Mouse (Mus musculus): Measurements from ENCODE around the gene Wee1. TPM values are rescaled to one million over a fixed set of nuclear protein-coding genes. Genes with fewer than 3 reads are reported as not detected.
"Not testable (repeated sequence)": the region's sequence is repeated elsewhere in the genome, so short reads cannot be mapped to it uniquely, and the experiment has no call there.

Gene Wee1
- 5.8 and 7.6 TPM in 2 replicates for polyA plus RNA-seq (2012; rRNA removed)

DNA sequence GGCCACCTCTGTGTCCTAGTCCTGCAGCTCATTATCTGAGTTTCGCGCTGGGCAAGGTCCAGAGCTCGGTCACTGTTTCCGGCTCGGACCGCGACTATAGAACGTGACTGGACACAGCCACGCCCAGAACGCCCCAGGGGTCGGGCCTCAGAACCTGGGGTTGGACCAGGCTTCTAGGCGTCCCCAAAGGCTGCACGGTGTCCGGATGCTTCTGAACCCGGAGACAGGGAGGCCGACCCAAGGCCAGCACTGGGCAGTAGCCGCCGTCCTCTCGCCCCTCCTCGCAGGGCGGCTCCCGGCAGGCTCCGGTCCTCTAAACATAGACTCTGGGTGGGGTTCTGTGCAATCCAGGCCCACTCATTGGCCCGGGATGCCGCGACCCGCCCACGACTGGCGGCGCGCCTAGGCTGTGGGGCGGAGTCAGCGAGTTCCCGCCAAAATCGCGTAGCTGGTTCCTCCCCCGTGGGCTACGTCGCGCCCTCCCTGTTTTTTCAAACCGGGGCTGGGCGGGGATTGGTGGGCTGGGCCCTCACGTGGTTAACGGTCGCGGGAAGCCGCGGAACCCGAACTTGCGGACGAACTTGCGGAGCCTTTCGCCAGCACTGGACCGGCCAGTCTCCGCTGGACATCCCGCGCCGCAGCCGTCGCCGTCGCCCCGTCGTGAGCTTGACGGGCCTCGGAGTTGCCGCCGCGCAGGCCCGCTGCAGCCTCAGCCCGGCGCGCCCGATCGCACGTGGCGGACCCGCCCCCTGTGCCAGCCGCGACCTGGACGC lies at the start of gene Wee1:
Gene Wee1, plus strand, starts transcription at position 531 of the 773 bp plus-strand sequence.
- DNase-seq (ENCODE audit: low read depth) = no peak

DNA sequence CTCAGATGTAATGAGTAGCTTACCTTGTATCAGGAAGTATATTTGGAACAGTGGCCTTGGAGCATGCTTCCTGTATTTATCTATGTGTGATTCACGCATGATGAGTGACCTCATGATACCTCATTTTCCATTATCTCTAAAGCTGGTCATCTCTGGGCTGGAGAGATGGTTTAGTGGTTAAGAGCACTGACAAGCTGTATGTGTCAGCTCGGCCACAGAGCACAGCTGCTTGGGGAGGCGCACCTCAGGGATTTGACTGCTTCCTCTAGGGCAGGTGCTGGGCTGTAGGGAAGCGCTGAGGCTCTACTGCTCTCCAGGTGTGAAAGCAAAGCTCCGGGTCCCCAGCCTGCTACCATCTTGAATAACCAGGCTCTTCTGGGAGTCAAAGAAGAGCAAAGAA lies 43.7 kb upstream of the Wee1 start:
- no peak for DNase-seq (ENCODE audit: low read depth)

DNA sequence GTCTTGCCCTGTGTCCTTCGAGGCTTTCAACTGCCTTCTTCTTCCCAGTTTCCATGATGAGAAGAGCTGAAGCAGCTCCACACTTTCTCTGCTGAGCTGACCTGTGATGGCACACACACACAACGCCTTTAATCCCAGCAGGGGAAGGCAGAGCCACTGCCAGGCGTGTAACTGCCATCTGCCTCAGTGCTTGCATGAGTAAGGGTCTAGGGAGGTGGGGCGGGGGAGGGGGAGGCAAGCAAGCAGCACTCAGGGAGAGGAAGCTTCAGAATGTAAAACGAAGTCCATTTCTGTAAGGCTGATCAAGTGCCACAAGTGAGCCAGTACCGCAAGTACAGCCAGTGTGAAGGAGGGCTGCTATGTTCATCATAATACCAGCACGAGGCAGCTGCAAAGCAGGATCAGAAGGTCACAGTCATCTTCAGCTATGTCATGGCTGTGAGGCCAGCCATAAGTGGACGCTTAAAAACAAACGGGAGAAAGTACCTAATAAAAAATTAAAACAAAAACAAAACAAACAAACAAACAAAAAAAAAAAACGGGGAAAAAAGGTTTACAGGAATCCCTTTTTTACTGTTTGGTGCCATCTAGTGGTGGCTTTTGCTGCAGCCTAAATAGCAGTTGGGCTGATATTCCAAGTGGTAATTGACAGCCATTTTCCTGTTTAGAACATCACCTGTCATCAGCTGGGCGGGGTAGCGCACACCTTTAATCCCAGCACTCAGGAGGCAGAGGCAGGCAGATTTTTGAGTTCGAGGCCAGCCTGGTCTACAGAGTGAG lies 38.3 kb upstream of the Wee1 start:
- no peak for DNase-seq (ENCODE audit: low read depth)

DNA sequence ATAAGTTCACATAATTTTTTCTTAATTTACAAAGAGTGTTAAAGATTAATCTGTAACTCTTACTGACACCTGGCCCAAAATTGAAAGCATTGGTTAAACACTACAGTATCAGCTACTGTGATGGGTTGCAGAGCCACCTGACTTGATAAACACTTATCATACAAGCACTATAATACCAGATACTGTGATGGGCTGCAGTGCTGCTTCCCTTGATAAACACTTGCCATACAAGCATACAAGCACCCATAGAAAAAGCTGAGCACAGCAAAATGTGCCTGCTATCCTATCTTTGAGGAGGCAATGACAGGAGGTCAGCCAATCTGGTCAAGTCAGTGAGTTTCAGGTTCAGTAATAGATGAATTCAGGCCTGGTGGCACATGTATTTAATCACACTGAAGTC lies 36.6 kb upstream of the Wee1 start:
- DNase-seq (ENCODE audit: low read depth) = no peak

DNA sequence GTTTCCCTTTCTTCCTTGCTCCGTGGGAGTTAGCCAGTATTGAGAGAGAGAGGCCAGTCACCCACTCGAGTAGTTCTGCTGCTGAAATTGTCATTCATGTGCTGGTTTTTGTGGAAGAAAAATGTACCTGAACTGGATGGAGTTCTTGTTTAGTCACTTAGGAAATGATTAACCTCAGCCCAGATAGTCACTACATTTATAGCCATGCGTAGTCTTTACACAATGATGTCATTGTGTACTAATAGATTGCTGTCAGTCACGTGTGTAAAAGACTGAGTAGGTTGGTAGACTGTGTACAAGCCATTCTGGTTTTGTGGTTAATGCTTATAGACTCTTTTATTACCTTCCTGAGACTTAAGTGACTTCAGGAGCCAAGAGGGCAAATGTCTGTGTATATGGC lies 33.9 kb upstream of the Wee1 start:
- no peak for DNase-seq (ENCODE audit: low read depth)

DNA sequence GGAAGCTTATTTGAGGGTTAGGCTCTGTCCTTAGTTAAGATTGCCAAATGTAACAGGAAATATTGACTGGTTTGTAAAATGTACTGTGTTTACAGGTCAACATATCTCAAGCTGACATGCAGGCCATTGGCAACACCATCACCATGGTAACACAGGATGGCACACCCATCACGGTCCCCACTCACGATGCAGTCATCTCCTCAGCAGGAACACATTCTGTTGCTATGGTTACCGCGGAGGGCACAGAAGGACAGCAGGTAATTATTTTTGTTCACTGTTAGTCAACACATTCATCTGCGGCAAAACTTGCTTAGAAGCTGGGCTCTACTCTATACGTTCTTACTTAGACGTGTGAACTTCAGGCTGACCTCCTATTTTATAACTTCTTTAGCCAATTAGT lies 30.2 kb upstream of the Wee1 start:
- no peak for DNase-seq (ENCODE audit: low read depth)

DNA sequence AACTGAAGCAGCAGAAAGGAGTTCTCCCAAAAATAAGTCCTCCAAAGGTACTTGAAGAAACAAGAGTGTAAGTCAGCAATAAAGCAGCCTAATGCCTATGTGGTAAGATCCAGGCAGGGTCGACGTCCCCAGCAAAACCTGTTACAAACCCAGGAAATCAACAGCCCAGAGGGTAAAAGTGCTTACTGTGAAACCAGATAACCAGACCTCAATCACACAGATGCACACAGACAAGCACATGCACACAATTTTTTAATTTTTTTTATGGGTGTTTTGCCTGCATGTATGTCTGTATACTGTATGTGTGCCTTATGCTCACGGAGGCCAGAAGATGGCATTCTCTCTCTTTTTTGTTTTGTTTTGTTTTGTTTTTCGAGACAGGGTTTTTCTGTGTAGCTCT lies 25.5 kb upstream of the Wee1 start:
- no peak for DNase-seq (ENCODE audit: low read depth)

DNA sequence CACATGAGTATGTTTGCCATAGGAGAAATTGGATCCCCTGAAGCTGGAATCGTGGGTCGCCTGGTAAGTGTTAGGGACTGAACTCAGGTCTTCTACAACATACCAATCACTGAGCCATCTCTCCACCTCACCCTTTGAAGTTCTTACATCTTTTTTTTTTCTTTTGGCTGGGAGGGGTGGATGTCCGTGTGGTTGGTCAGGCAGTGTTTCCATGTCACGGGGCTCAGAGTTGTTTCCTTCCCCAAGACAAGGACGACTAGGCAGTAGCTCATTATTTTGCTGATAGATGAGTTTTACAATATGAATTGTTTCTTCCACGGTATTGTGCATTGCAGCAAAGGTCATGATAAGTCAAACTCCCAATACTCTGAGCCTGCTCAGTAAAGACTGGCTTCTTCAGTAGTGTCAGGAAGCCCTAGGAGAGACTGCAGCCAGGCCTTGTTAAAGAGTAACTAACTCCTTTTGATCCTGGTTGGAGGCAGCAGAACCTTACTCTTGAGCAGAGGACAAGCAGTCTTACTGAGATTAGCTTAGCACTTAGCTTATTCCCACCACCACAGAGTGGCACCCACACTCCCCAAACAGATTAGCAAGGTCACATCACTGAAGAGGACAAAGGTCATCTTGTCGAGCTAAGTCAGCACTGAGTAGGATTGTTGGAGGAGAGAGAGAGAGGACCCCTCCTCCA lies 24.6 kb upstream of the Wee1 start:
- no peak for DNase-seq (ENCODE audit: low read depth)

DNA sequence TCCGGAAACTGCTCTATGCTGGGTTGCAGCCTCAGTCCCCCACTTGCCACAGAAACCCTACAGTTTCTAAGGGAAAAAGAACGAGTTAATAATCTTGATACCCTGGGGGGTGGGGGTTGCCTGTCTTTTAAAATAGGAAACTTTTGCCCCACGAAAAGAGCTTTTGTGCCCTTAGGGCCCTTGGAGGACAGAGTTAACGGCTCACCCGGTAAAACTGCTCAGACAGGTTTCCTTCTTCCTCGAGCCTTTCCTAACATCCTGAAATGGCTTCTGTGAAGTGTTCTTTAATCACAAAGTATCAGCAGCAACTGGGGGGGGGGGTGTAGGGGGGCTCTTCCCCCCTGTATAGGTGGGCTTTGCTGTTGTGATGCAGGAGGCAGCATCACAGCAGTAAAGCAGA lies 21.0 kb upstream of the Wee1 start:
- DNase-seq (ENCODE audit: low read depth) = no peak

DNA sequence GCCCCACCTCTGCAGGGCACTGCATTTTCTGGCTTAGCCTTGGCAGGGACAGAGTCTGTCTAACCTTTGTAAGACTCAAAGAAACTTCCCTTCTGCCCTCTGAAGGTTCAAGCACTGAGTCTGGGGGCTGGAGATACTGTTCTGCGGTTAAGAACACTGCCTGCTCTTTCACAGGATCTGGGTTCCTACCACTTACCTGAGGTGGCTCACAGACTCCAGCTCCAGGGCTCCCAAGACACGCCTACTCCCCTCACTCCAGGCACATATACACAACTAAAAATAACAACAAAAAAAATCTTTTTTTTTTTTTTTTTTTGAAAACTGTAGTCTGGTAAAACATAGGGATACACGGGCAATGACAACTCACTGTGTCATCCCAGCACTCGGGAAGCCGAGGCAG lies 20.6 kb upstream of the Wee1 start:
- DNase-seq (ENCODE audit: low read depth) = no peak

DNA sequence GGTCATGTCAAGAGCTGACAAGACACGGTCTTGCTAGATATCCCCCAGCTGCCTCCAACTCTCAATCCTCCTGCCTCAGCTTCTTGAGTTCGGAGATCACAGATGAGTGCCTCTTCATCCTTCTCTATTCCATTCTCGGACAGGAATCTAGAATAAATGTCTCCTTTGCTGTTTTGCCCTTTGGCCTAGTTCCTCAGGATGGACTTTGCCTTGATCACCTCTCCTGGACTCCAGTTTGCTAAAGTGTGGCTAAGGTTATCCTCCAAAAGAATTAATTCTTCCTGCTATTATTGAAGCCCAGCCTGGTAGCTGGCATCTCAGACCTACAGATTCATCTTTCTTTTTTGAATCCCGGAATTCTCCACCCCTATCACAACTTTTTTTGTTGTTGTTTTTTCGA lies 16.8 kb upstream of the Wee1 start:
- DNase-seq (ENCODE audit: low read depth) = no peak

DNA sequence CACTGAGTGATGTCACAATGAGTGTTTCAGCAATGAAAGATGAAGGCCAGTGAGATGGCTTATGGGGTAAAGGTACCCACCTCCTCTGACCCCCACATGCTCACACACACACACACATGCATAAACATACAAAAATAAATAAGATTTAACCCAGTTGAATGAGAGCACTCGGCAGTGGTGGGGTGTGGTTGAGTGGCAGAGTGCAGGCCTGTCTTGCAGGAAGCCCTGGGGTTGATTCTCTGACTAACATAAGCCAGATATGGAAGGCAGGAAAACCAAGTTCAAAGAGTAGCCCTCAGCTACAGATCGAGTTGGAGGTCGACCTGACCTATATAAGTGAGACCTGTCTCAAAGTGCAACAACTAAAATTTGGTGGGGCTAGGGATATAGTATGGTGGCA lies 15.2 kb upstream of the Wee1 start:
- DNase-seq (ENCODE audit: low read depth) = no peak

DNA sequence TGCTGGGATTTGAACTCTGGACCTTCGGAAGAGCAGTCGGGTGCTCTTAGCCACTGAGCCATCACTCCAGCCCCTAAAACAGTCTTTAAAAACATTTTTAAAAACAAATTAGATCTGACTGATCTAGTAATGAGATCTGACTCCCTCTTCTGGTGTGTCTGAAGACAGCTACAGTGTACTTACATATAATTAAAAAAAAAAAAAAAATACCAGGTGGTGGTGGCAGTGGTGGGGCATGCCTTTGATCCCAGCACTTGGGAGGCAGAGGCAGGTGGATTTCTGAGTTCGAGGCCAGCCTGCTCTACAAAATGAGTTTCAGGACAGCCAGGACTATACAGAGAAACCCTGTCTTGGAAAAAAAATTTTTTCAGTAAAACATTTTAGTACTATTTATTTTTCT lies 13.3 kb upstream of the Wee1 start:
- DNase-seq (ENCODE audit: low read depth) = not testable (repeated sequence)

DNA sequence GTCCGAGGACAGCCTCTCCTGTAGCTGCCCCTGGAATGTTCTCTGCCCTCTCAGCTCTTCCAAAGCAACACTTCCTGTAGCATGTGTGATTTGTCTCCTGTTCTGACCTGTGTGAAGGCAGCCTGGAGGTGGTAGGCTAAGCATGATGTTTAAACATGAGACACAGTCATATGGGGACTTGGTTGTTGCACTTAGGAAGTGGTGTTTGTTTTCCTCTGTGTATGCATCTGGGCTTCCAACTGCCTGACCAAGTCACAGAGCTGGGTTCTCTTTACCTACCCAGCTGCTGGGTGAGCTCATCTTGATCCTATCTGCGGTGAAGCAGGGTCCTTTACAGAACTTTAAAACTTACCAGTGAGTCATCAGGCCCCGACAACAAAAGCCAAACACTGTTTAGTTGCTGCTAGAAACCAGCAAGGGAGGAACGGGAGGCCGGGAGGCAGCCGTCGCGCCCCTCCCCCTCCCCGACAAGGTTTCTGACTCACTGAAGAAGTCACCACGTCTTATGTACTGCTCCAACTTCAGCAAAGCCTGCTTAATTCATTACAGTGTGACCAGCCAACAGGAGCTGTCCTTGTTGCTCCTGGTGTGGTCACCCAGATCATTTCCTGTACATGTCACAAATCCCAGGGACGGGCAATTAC lies 12.8 kb upstream of the Wee1 start:
- DNase-seq (ENCODE audit: low read depth) = no peak

DNA sequence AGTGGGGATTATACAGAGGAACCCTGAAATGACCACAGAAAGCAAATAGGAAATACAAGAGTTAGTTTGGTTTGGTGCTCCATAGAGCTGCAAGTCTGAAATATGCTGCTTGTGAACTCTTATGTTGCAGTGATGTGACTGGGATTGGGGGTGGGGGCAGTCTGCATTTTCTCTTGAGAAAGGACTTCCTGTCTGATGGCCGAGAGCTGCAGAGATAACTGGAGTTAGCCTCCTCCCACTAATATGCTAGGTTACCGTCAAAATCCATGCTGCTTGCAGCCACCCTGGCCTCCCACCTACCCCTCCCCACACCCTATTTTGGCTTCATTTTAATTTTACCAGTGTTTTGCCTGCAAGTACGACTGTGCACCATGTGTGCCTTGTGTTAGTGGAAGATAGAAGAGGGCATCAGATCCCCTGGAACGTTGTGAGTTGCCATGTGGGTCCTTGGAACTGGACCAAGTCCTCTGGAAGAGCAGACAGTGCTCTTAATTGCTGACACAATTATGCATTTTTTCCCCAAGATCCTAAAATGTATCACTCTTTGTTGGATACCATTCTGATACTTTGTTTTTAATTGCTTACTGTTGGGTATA lies 11.7 kb upstream of the Wee1 start:
- no peak for DNase-seq (ENCODE audit: low read depth)

DNA sequence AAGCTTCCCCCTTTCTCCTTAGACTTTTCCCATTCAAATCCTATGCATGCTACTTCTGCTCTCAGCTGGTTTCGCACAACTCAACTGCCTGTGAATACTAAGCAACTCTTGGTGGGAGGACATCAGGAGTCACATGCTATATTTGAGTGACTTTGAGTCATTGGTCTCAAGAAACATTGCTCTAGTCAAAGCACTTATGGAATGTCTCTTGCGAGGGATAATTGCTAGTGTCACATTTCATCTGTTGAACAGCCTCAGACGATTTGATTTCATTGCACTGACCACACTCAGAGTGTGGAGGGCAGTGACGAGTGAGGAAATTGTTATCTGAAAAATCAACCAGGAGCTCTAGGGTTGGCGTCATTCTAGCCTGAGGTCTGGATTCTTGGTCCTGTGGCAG lies 7.1 kb upstream of the Wee1 start:
- DNase-seq (ENCODE audit: low read depth) = no peak

DNA sequence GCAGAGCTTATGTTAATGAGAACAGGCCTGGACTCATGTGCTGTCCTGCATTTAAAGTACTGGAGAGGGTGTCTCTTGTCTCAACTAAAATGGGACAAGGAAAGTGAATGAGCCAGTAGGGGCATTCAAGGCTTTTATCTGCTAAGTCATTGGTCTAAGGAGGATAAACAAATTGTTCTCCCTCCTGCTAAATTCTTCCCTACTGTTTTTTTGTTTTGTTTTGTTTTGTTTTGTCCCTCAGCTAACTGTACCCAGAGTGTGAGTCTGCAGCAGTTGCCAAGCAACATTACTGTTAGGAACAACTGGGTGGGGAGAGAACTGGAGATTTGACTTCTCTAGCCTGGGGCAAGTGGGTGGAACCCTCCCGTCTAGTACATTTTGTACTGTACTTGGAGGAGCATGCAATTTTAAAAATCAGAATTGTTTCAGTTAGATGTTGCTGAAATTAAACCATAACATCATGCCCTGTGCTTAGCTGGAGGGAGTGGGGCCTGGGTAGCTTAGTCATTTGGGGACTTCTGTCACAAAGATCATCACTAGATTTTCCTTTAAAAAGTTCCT lies 5.0 kb upstream of the Wee1 start:
- no peak for DNase-seq (ENCODE audit: low read depth)

DNA sequence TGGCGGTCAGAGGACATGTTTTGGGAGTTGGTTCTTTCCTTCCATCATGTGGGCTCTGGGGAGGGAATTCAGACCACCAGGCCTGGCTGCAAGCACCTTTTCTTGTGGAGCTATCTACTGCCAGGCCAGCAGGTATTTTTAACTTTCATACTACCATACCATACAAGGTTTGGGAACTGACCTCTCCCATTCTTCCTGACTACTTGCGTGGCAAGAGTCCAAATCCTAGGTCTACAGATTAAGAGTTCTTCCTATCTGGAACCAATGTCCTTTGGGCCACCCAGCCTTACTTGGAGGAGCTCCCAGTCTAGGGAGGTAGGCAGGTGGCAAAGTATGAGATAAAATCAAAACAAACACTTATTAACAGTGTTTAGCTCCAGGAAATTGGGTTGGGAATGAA lies 3.4 kb upstream of the Wee1 start:
- DNase-seq (ENCODE audit: low read depth) = no peak

DNA sequence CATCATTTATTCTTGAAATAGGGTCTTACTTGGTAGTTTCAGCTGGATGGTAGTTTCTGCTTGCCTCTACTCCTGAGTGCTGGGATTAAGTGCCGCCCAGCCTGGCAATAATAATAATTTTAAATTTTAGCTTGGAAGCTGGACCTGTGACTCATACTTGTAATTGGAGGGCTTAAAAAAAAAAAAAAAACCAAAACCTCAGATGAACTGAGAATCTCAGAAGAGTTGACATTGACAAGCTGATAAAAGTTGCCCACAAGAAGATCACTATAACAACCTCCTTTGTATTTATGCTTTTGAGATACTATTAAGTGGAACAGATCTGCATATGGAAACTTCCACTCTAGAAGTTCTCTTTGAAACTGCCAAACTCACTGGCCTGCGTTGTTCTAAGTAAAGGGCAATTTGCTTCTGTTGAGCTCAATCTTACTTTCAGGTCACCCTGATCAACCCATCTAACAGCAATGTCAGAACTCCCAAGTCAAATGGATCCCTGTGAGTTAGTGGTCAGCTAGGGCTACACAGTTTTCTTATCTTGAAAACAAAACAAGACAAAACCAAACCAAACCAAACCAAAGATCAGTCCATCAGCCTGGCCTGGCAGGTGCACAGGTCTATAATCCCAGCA lies 1.6 kb upstream of the Wee1 start:
- DNase-seq (ENCODE audit: low read depth) = no peak

DNA sequence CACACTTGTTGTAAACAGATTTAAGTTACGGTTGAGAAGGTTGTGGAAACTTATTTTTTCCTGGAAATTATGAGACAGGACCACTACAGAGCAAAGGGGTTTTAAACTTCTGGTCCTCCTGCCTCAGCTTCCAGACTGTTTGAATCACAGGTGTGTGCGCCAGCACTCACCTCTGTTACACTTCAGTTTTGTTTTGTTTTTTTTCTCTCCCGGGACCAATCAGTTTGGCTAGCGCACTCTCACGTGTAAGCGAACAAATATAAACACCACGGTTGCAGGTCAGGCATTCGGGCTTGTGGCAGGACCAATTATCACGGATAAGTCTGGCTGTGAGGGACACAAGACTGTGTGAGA lies 707 bp upstream of the Wee1 start:
- no peak for DNase-seq (ENCODE audit: low read depth)

DNA sequence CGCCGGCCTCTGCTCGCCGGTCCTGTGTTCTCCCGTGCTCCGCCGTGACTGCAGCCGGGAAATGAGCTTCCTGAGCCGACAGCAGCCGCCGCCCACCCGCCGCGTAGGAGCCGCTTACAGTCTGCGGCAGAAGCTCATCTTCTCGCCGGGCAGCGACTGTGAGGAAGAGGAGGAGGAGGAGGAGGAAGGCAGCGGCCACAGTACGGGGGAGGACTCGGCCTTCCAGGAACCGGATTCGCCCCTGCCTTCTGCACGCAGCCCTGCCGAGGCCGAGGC lies 381 bp downstream of the Wee1 start:
- no peak for DNase-seq (ENCODE audit: low read depth)

Data from gonadal fat pad, adult 2 months (tissue).